Mouse (Mus musculus): ENCODE data around the gene Lrrc26. TPM values are rescaled to one million over a fixed set of nuclear protein-coding genes. Genes with fewer than 3 reads are reported as not detected.

Lrrc26 gene
- 9.9 and 19.6 TPM in 2 replicates for polyA plus RNA-seq (2012; rRNA removed; ENCODE audit: low replicate concordance)

GRCm38 (mm10) chr2:25289651-25290050, at the start of gene Lrrc26:
Gene Lrrc26, plus strand, starts transcription at chr2:25289915.

GRCm38 (mm10) chr2:25242101-25242506, 47.6 kb upstream of the Lrrc26 start, which contains the start of the genes Rnf208 and Cysrt1:
Gene Rnf208, plus strand, starts transcription at chr2:25242255.
Gene Cysrt1, minus strand, starts transcription at chr2:25242452.

GRCm38 (mm10) chr2:25246183-25247072, 43.3 kb upstream of the Lrrc26 start, which contains the start of gene AL732309.1:
Gene AL732309.1, minus strand, starts transcription at chr2:25246863.

GRCm38 (mm10) chr2:25255284-25255779, 34.4 kb upstream of the Lrrc26 start, which contains the start of gene Tmem203:
Gene Tmem203, plus strand, starts transcription at chr2:25255439.

GRCm38 (mm10) chr2:25262291-25262767, 27.4 kb upstream of the Lrrc26 start, which contains the start of gene Tprn:
Gene Tprn, plus strand, starts transcription at chr2:25262618.

GRCm38 (mm10) chr2:25271827-25272511, 17.7 kb upstream of the Lrrc26 start, which contains the start of the genes Ssna1 and Anapc2:
Gene Ssna1, minus strand, starts transcription at chr2:25272438.
Gene Anapc2, plus strand, starts transcription at chr2:25272478.

GRCm38 (mm10) chr2:25287927-25288649, 1.6 kb upstream of the Lrrc26 start, which contains the start of gene Tmem210:
Gene Tmem210, plus strand, starts transcription at chr2:25288145.

GRCm38 (mm10) chr2:25318971-25319773, 29.5 kb downstream of the Lrrc26 start, which contains the start of gene Grin1:
Gene Grin1, minus strand, starts transcription at chr2:25319187.

GRCm38 (mm10) chr2:25332286-25333160, 42.8 kb downstream of the Lrrc26 start, which contains the start of gene Man1b1:
Gene Man1b1, plus strand, starts transcription at chr2:25332338.

Other genes starting within 250 kb of the Lrrc26 start
- 113 and 165 TPM in 2 replicates for gene Nsmf, start 235.6 kb upstream of the Lrrc26 start, polyA plus RNA-seq (2012; rRNA removed; ENCODE audit: low replicate concordance)
- 0.11 and 0.26 TPM in 2 replicates for gene Entpd8, start 209.6 kb upstream of the Lrrc26 start, polyA plus RNA-seq (2012; rRNA removed; ENCODE audit: low replicate concordance)
- 0.07 and 0.16 TPM in 2 replicates for gene Noxa1, start 194.8 kb upstream of the Lrrc26 start, polyA plus RNA-seq (2012; rRNA removed; ENCODE audit: low replicate concordance)
- gene Nrarp, start 109.2 kb upstream of the Lrrc26 start, polyA plus RNA-seq (2012; rRNA removed; ENCODE audit: low replicate concordance) = 15.2 and 32.0 TPM in 2 replicates
- 34.9 and 70.8 TPM in 2 replicates for gene Tor4a, start 93.0 kb upstream of the Lrrc26 start, polyA plus RNA-seq (2012; rRNA removed; ENCODE audit: low replicate concordance)
- 51.7 and 97.1 TPM in 2 replicates for gene Nelfb, start 78.4 kb upstream of the Lrrc26 start, polyA plus RNA-seq (2012; rRNA removed; ENCODE audit: low replicate concordance)
- gene Stpg3, start 75.3 kb upstream of the Lrrc26 start, polyA plus RNA-seq (2012; rRNA removed; ENCODE audit: low replicate concordance) = 0.23 TPM in 1 of 2 replicates, not detected in the other
- 0.17 and 0.19 TPM in 2 replicates for gene Fam166a, start 71.2 kb upstream of the Lrrc26 start, polyA plus RNA-seq (2012; rRNA removed; ENCODE audit: low replicate concordance)
- gene Tubb4b, start 65.2 kb upstream of the Lrrc26 start, polyA plus RNA-seq (2012; rRNA removed; ENCODE audit: low replicate concordance) = 306 and 366 TPM in 2 replicates
- gene Slc34a3, start 55.6 kb upstream of the Lrrc26 start, polyA plus RNA-seq (2012; rRNA removed; ENCODE audit: low replicate concordance) = 0.04 and 0.06 TPM in 2 replicates
- gene Rnf224, start 53.1 kb upstream of the Lrrc26 start, polyA plus RNA-seq (2012; rRNA removed; ENCODE audit: low replicate concordance) = 0.19 and 0.24 TPM in 2 replicates
- gene Rnf208, start 47.7 kb upstream of the Lrrc26 start, polyA plus RNA-seq (2012; rRNA removed; ENCODE audit: low replicate concordance) = 22.4 and 35.6 TPM in 2 replicates
- 20.7 and 26.5 TPM in 2 replicates for gene Cysrt1, start 47.5 kb upstream of the Lrrc26 start, polyA plus RNA-seq (2012; rRNA removed; ENCODE audit: low replicate concordance)
- gene AL732309.1, start 43.1 kb upstream of the Lrrc26 start, polyA plus RNA-seq (2012; rRNA removed; ENCODE audit: low replicate concordance) = 28.2 and 30.4 TPM in 2 replicates
- 52.0 and 81.2 TPM in 2 replicates for gene Tmem203, start 34.5 kb upstream of the Lrrc26 start, polyA plus RNA-seq (2012; rRNA removed; ENCODE audit: low replicate concordance)
- 18.4 and 28.7 TPM in 2 replicates for gene Tprn, start 27.3 kb upstream of the Lrrc26 start, polyA plus RNA-seq (2012; rRNA removed; ENCODE audit: low replicate concordance)
- gene Ssna1, start 17.5 kb upstream of the Lrrc26 start, polyA plus RNA-seq (2012; rRNA removed; ENCODE audit: low replicate concordance) = 54.2 and 69.4 TPM in 2 replicates
- gene Anapc2, start 17.4 kb upstream of the Lrrc26 start, polyA plus RNA-seq (2012; rRNA removed; ENCODE audit: low replicate concordance) = 82.5 and 180 TPM in 2 replicates
- not detected in 2 replicates for gene Tmem210, start 1.8 kb upstream of the Lrrc26 start, polyA plus RNA-seq (2012; rRNA removed; ENCODE audit: low replicate concordance)
- 0.19 and 0.41 TPM in 2 replicates for gene Grin1, start 29.3 kb downstream of the Lrrc26 start, polyA plus RNA-seq (2012; rRNA removed; ENCODE audit: low replicate concordance)
- gene Man1b1, start 42.4 kb downstream of the Lrrc26 start, polyA plus RNA-seq (2012; rRNA removed; ENCODE audit: low replicate concordance) = 11.8 and 12.5 TPM in 2 replicates
- gene Dpp7, start 66.4 kb downstream of the Lrrc26 start, polyA plus RNA-seq (2012; rRNA removed; ENCODE audit: low replicate concordance) = 43.0 and 55.8 TPM in 2 replicates
- 43.6 and 71.9 TPM in 2 replicates for gene Uap1l1, start 75.8 kb downstream of the Lrrc26 start, polyA plus RNA-seq (2012; rRNA removed; ENCODE audit: low replicate concordance)
- gene Sapcd2, start 82.4 kb downstream of the Lrrc26 start, polyA plus RNA-seq (2012; rRNA removed; ENCODE audit: low replicate concordance) = 0.86 and 3.4 TPM in 2 replicates
- 48.9 and 63.5 TPM in 2 replicates for gene Entpd2, start 106.0 kb downstream of the Lrrc26 start, polyA plus RNA-seq (2012; rRNA removed; ENCODE audit: low replicate concordance)
- gene Npdc1, start 109.4 kb downstream of the Lrrc26 start, polyA plus RNA-seq (2012; rRNA removed; ENCODE audit: low replicate concordance) = 151 and 254 TPM in 2 replicates
- 7.8 and 13.8 TPM in 2 replicates for gene Fut7, start 133.4 kb downstream of the Lrrc26 start, polyA plus RNA-seq (2012; rRNA removed; ENCODE audit: low replicate concordance)
- 52.8 and 92.1 TPM in 2 replicates for gene Abca2, start 138.8 kb downstream of the Lrrc26 start, polyA plus RNA-seq (2012; rRNA removed; ENCODE audit: low replicate concordance)
- gene Clic3, start 166.9 kb downstream of the Lrrc26 start, polyA plus RNA-seq (2012; rRNA removed; ENCODE audit: low replicate concordance) = 8.4 and 21.2 TPM in 2 replicates
- 92.7 and 147 TPM in 2 replicates for gene Paxx, start 171.2 kb downstream of the Lrrc26 start, polyA plus RNA-seq (2012; rRNA removed; ENCODE audit: low replicate concordance)
- 4.8 and 6.6 TPM in 2 replicates for gene Ptgds, start 180.1 kb downstream of the Lrrc26 start, polyA plus RNA-seq (2012; rRNA removed; ENCODE audit: low replicate concordance)
- gene Lcn12, start 204.0 kb downstream of the Lrrc26 start, polyA plus RNA-seq (2012; rRNA removed; ENCODE audit: low replicate concordance) = not detected in 2 replicates
- 19.9 and 31.9 TPM in 2 replicates for gene Fbxw5, start 210.8 kb downstream of the Lrrc26 start, polyA plus RNA-seq (2012; rRNA removed; ENCODE audit: low replicate concordance)
- 12.2 and 13.2 TPM in 2 replicates for gene C8g, start 211.8 kb downstream of the Lrrc26 start, polyA plus RNA-seq (2012; rRNA removed; ENCODE audit: low replicate concordance)

Measured in mammary gland, adult 2 months (tissue).